Comparison of ENCODE assay signal across 8 mouse cellular contexts in genomic region chr10:21993515-21994373, GRCm38 (mm10).
DNase-seq lines count a peak whose midpoint lies in the region; ATAC-seq lines count a peak whose summit lies in the region.

No protein-coding gene starts in this region.

- peak overlapping the region; percentile 90 for H3K4me2 ChIP-seq in neural tube, embryonic 11.5 days (ENCODE audit: low read depth)
- H3K4me2 ChIP-seq in hindbrain, embryonic 13.5 days: peak overlapping the region; percentile 98
- peak overlapping the region; percentile 81 for H3K4me2 ChIP-seq in limb, embryonic 13.5 days (replicated peaks)

- no peaks in the 10 kb centered on the region for H3K9me3 ChIP-seq in neural tube, embryonic 11.5 days (ENCODE audit: control insufficient read depth, low read length)
- H3K9me3 ChIP-seq in hindbrain, embryonic 13.5 days: no peaks in the 10 kb centered on the region
- H3K9me3 ChIP-seq in limb, embryonic 13.5 days: no peaks in the 10 kb centered on the region
- no peaks in the 10 kb centered on the region for H3K9me3 ChIP-seq in midbrain, embryonic 10.5 days (replicated peaks)

- no peaks in the 10 kb centered on the region for H3K36me3 ChIP-seq in neural tube, embryonic 11.5 days (ENCODE audit: control insufficient read depth, insufficient read depth, low read length)
- peaks cover 20% of the 10 kb centered on the region for H3K36me3 ChIP-seq in hindbrain, embryonic 13.5 days
- peaks cover 25% of the 10 kb centered on the region for H3K36me3 ChIP-seq in limb, embryonic 13.5 days
- H3K36me3 ChIP-seq in midbrain, embryonic 10.5 days: peaks cover 18% of the 10 kb centered on the region

- H3K4me1 ChIP-seq in neural tube, embryonic 11.5 days (ENCODE audit: control insufficient read depth, insufficient read depth, low read length): peaks cover 6% of the 10 kb centered on the region
- peaks cover 41% of the 10 kb centered on the region for H3K4me1 ChIP-seq in hindbrain, embryonic 13.5 days (replicated peaks)
- peaks cover 42% of the 10 kb centered on the region for H3K4me1 ChIP-seq in limb, embryonic 13.5 days
- peaks cover 31% of the 10 kb centered on the region for H3K4me1 ChIP-seq in midbrain, embryonic 10.5 days

- H3K27me3 ChIP-seq in neural tube, embryonic 11.5 days (ENCODE audit: control insufficient read depth, insufficient read depth, low read length): 0 out of 2 replicates have a peak, but pooled peaks cover 11% of the 10 kb centered on the region
- H3K27me3 ChIP-seq in hindbrain, embryonic 13.5 days: peaks cover 30% of the 10 kb centered on the region
- peaks cover 10% of the 10 kb centered on the region for H3K27me3 ChIP-seq in limb, embryonic 13.5 days
- H3K27me3 ChIP-seq in midbrain, embryonic 10.5 days (ENCODE audit: low read depth, poor library complexity, severe bottlenecking): peaks cover 22% of the 10 kb centered on the region

- peak overlapping the region; percentile 67 for H3K9ac ChIP-seq in neural tube, embryonic 11.5 days (ENCODE audit: low read length)
- peak overlapping the region; percentile 82 for H3K9ac ChIP-seq in hindbrain, embryonic 13.5 days
- peak overlapping the region; percentile 82 for H3K9ac ChIP-seq in limb, embryonic 13.5 days

- WGBS in neural tube, embryonic 11.5 days: 1% methylated on average over 59 of the region's 60 CpGs
- under 1% methylated on average over 60 of the region's 60 CpGs for WGBS in hindbrain, embryonic 13.5 days
- WGBS in limb, embryonic 13.5 days: under 1% methylated on average over 59 of the region's 60 CpGs
- 2% methylated on average over 60 of the region's 60 CpGs for WGBS in midbrain, embryonic 10.5 days

- peak; percentile 79 for ATAC-seq in neural tube, embryonic 11.5 days (ENCODE audit: insufficient read depth, low FRiP score, low TSS enrichment)
- ATAC-seq in hindbrain, embryonic 13.5 days (ENCODE audit: low FRiP score): peak; percentile 82
- ATAC-seq in limb, embryonic 13.5 days (ENCODE audit: low FRiP score, low read depth): peak; percentile 76

- peak overlapping the region; percentile 60; the same call in 1 of the 2 replicates for H3K27ac ChIP-seq in neural tube, embryonic 11.5 days (ENCODE audit: low read depth, low read length)
- peak overlapping the region; percentile 73 for H3K27ac ChIP-seq in hindbrain, embryonic 13.5 days
- peak overlapping the region; percentile 92 for H3K27ac ChIP-seq in limb, embryonic 13.5 days
- H3K27ac ChIP-seq in midbrain, embryonic 10.5 days (replicated peaks): peak overlapping the region; percentile 87

- DNase-seq in neural tube, embryonic 11.5 days (ENCODE audit: low spot score): peak; percentile 73
- no peak for DNase-seq in neural tube, embryonic 10.5 days (ENCODE audit: extremely low spot score, low spot score)
- DNase-seq in c-Kit-positive CD71-positive TER-119-positive erythroid progenitor cells, embryonic 14.5 days (ENCODE audit: low spot score): peak; percentile 21
- peak; percentile 35 to 65 for DNase-seq in frontal cortex, postnatal 10 days (ENCODE audit: low spot score in 2 of 2)
- DNase-seq in midbrain, embryonic 10.5 days (ENCODE audit: low spot score): peak; percentile 17
- DNase-seq in testis, postnatal 10 days (ENCODE audit: low spot score): peak; percentile 76

- H3K4me3 ChIP-seq in neural tube, embryonic 11.5 days (ENCODE audit: low read depth, low read length): peak overlapping the region; percentile 65
- H3K4me3 ChIP-seq in hindbrain, embryonic 13.5 days: peak overlapping the region; percentile 60
- H3K4me3 ChIP-seq in limb, embryonic 13.5 days: peak overlapping the region; percentile 60
- peak overlapping the region; percentile 61 for H3K4me3 ChIP-seq in midbrain, embryonic 10.5 days
